In the genomic region with DNA sequence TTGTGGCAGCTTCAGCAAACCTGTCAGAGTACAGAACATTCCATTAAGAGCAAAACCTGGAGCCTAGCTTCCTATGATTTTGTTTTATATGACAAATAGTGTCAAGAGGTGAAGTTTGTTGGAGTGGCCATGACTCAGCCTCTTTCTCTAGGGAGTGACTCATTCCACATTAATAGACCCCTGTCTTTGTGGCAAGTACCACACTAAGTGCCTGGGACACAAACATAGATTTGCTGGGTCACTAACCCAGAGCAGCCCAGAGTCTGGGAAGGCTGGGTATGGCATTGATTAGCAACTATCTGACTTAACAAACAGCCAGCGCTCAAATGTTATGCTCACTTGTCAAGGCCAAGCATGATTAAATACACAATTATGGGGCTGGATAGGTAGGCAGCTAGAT, we compare ENCODE assay signal across 14 mouse cellular contexts.
DNase-seq lines count a peak whose midpoint lies in the region; ATAC-seq lines count a peak whose summit lies in the region.
"Had no signal": no experiment of that assay in that cellular context is flagged by ENCODE, and none has a peak within 500 bp of the region (broad histone marks: within the 10 kb centered on the region; RNA-seq: fewer than 3 reads in every experiment).

No protein-coding gene starts in this region.

- H3K9ac ChIP-seq in kidney, embryonic 15.5 days: no peak overlapping the region
- H3K9ac ChIP-seq in stomach, embryonic 15.5 days: no peak overlapping the region
- H3K9ac ChIP-seq: heart, embryonic 13.5 days; limb, embryonic 12.5 days; liver, embryonic 15.5 days had no signal

- 27% methylated on average over 1 of the region's 1 CpGs for WGBS in kidney, embryonic 15.5 days
- 57% methylated on average over 1 of the region's 1 CpGs for WGBS in stomach, embryonic 15.5 days

- DNase-seq in kidney, adult 18-20 months: no peak
- peak; percentile 87 for DNase-seq in Muller cell, postnatal 12 days (ENCODE audit: inconsistent ontology term)
- peak; percentile 33 for DNase-seq in forelimb bud, embryonic 11.5 days (ENCODE audit: low read depth, low spot score)
- no peak for DNase-seq in thymus, postnatal 14 days
- DNase-seq: cerebellum, adult 8-10 months; spleen, adult 18-20 months had no signal

- no peak overlapping the region for H3K4me2 ChIP-seq in kidney, embryonic 15.5 days
- no peak overlapping the region for H3K4me2 ChIP-seq in stomach, embryonic 15.5 days
- H3K4me2 ChIP-seq: heart, embryonic 13.5 days; limb, embryonic 12.5 days; liver, embryonic 15.5 days had no signal

- no peak overlapping the region for H3K4me3 ChIP-seq in kidney, embryonic 15.5 days (replicated peaks)
- no peak overlapping the region for H3K4me3 ChIP-seq in stomach, embryonic 15.5 days (replicated peaks)
- H3K4me3 ChIP-seq: heart, embryonic 13.5 days; hindbrain, embryonic 10.5 days; limb, embryonic 12.5 days; liver, embryonic 15.5 days had no signal

- H3K27ac ChIP-seq in kidney, embryonic 15.5 days: no peak overlapping the region
- H3K27ac ChIP-seq in stomach, embryonic 15.5 days: no peak overlapping the region
- H3K27ac ChIP-seq: heart, embryonic 13.5 days; hindbrain, embryonic 10.5 days; kidney, postnatal 0 days; limb, embryonic 12.5 days; liver, embryonic 15.5 days had no signal

- H3K36me3 ChIP-seq in kidney, embryonic 15.5 days: no peaks in the 10 kb centered on the region
- no peaks in the 10 kb centered on the region for H3K36me3 ChIP-seq in stomach, embryonic 15.5 days
- H3K36me3 ChIP-seq: heart, embryonic 13.5 days; hindbrain, embryonic 10.5 days; limb, embryonic 12.5 days; liver, embryonic 15.5 days had no signal

- H3K4me1 ChIP-seq in kidney, embryonic 15.5 days: no peaks in the 10 kb centered on the region
- no peaks in the 10 kb centered on the region for H3K4me1 ChIP-seq in stomach, embryonic 15.5 days
- H3K4me1 ChIP-seq: heart, embryonic 13.5 days; limb, embryonic 12.5 days; liver, embryonic 15.5 days had no signal

- ATAC-seq in kidney, embryonic 15.5 days (replicated peaks; ENCODE audit: low FRiP score): peak; percentile 66; the same call in 1 of the 2 replicates
- ATAC-seq in stomach, embryonic 15.5 days (ENCODE audit: insufficient read depth, low FRiP score, low read depth): peak; percentile 82
- ATAC-seq in monocyte, adult 5-6 weeks (replicated peaks; ENCODE audit: insufficient number of reproducible peaks, low FRiP score, low TSS enrichment, poor library complexity, severe bottlenecking): no peak

- H3K9me3 ChIP-seq in kidney, embryonic 15.5 days (replicated peaks): no peaks in the 10 kb centered on the region
- no peaks in the 10 kb centered on the region for H3K9me3 ChIP-seq in stomach, embryonic 15.5 days
- H3K9me3 ChIP-seq: heart, embryonic 13.5 days; hindbrain, embryonic 10.5 days; limb, embryonic 12.5 days; liver, embryonic 15.5 days had no signal

- H3K27me3 ChIP-seq in kidney, embryonic 15.5 days: no peaks in the 10 kb centered on the region
- no peaks in the 10 kb centered on the region for H3K27me3 ChIP-seq in stomach, embryonic 15.5 days (replicated peaks)
- H3K27me3 ChIP-seq: heart, embryonic 13.5 days; limb, embryonic 12.5 days; liver, embryonic 15.5 days had no signal

Comparison
In these comparisons a context has a peak if more than half of its experiments do, and no peak if none do; other contexts are left out.
1. DNase-seq: peak in Muller cell, postnatal 12 days (single experiment) and forelimb bud, embryonic 11.5 days (single experiment); none in kidney, adult 18-20 months (single experiment) and thymus, postnatal 14 days (single experiment).